In the genomic region with DNA sequence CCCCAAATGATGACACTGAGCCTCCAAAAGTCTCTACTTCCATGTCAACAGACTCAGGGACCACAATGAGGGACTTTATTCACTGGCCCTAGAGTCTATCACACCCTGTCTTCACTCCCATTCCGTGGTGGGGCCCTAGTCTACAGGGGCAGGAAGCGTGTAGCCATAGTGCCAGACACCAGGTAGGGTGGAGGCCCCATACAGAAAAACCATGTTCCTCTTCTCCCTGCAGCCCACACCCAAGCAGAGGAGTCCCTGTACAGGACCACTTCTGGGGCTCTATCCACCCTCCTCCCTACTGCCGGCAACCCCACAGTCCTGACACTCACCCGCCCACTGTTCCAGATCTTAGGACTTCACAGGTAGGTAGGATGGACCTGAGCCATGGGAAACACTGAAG, we compare ENCODE assay signal across 14 mouse cellular contexts. TPM values are rescaled to one million over a fixed set of nuclear protein-coding genes. Genes with fewer than 3 reads are reported as not detected.
A peak's percentile ranks its signal among the peaks of the same experiment; 100 is the strongest.
DNase-seq lines count a peak whose midpoint lies in the region; ATAC-seq lines count a peak whose summit lies in the region.
"Had no signal": no experiment of that assay in that cellular context is flagged by ENCODE, and none has a peak within 500 bp of the region (broad histone marks: within the 10 kb centered on the region; RNA-seq: fewer than 3 reads in every experiment).

No protein-coding gene starts in this region.

- no peak overlapping the region for H3K9ac ChIP-seq in lung, embryonic 16.5 days (ENCODE audit: low read length)
- no peak overlapping the region for H3K9ac ChIP-seq in limb, embryonic 12.5 days (replicated peaks)

- H3K27me3 ChIP-seq in heart, embryonic 10.5 days (ENCODE audit: insufficient read depth, poor library complexity, severe bottlenecking) = no peaks in the 10 kb centered on the region
- H3K27me3 ChIP-seq in lung, embryonic 16.5 days (ENCODE audit: control insufficient read depth, insufficient read depth, low read depth, low read length) = no peaks in the 10 kb centered on the region
- no peaks in the 10 kb centered on the region for H3K27me3 ChIP-seq in limb, embryonic 12.5 days
- H3K27me3 ChIP-seq: Patski had no signal

- no peak for DNase-seq in heart, embryonic 10.5 days (ENCODE audit: low spot score)
- no peak for DNase-seq in heart, postnatal 36 days
- no peak for DNase-seq in lung, postnatal 14 days
- DNase-seq in thymus, postnatal 14 days = peak; percentile 57
- no peak for DNase-seq in kidney, postnatal 36 days
- no peak for DNase-seq in ovary, adult 18-20 months (ENCODE audit: low spot score)
- DNase-seq: adrenal gland, postnatal 25 days; B cell, adult 2 months; cerebellum, adult 9-11 months; right cerebral cortex, postnatal 25 days had no signal

- H3K4me2 ChIP-seq in lung, embryonic 16.5 days (ENCODE audit: low read depth, low read length) = no peak overlapping the region
- H3K4me2 ChIP-seq in limb, embryonic 12.5 days = no peak overlapping the region
- H3K4me2 ChIP-seq: midbrain, embryonic 11.5 days had no signal

- WGBS in heart, embryonic 10.5 days = 81% methylated on average over 4 of the region's 4 CpGs
- 65% methylated on average over 4 of the region's 4 CpGs for WGBS in lung, embryonic 16.5 days
- 92% methylated on average over 4 of the region's 4 CpGs for WGBS in limb, embryonic 12.5 days

- peaks cover 41% of the 10 kb centered on the region for H3K36me3 ChIP-seq in heart, embryonic 10.5 days
- peaks cover 9% of the 10 kb centered on the region; the same call in 1 of the 2 replicates for H3K36me3 ChIP-seq in lung, embryonic 16.5 days (ENCODE audit: control insufficient read depth, insufficient read depth, low read length)
- peaks cover 48% of the 10 kb centered on the region for H3K36me3 ChIP-seq in limb, embryonic 12.5 days

- no peak overlapping the region for H3K4me3 ChIP-seq in heart, embryonic 10.5 days
- no peak overlapping the region for H3K4me3 ChIP-seq in lung, embryonic 16.5 days (ENCODE audit: low read length)
- no peak overlapping the region for H3K4me3 ChIP-seq in limb, embryonic 12.5 days (replicated peaks)

- no peaks in the 10 kb centered on the region for H3K9me3 ChIP-seq in heart, embryonic 10.5 days
- H3K9me3 ChIP-seq in lung, embryonic 16.5 days (ENCODE audit: control insufficient read depth, low read length) = no peaks in the 10 kb centered on the region
- H3K9me3 ChIP-seq in limb, embryonic 12.5 days = no peaks in the 10 kb centered on the region

- intact Hi-C loops in heart, postnatal 36 days (cut with DNase I) = no loop called here

- no peak for ATAC-seq in lung, embryonic 16.5 days (ENCODE audit: low read depth)
- ATAC-seq in limb, embryonic 12.5 days (ENCODE audit: insufficient number of reproducible peaks, insufficient read depth, low FRiP score, low TSS enrichment, low read depth) = no peak
- ATAC-seq: Patski had no signal

- peak overlapping the region; percentile 56 for H3K27ac ChIP-seq in heart, embryonic 10.5 days
- H3K27ac ChIP-seq in lung, embryonic 16.5 days (ENCODE audit: low read length) = peak overlapping the region; percentile 7; the same call in 1 of the 2 replicates
- H3K27ac ChIP-seq in limb, embryonic 12.5 days = 0 out of 2 replicates have a peak overlapping the region, but pooled peaks have one; percentile 20

- H3K4me1 ChIP-seq in heart, embryonic 10.5 days = peaks cover 60% of the 10 kb centered on the region
- H3K4me1 ChIP-seq in lung, embryonic 16.5 days (replicated peaks; ENCODE audit: control insufficient read depth, insufficient read depth, low read length) = peaks cover 43% of the 10 kb centered on the region
- H3K4me1 ChIP-seq in limb, embryonic 12.5 days (replicated peaks) = peaks cover 47% of the 10 kb centered on the region

RNA-seq across cellular contexts. Expression of gene Frmd8, which starts 2.5 kb away (rescaled TPM):
- polyA plus RNA-seq in heart, embryonic 10.5 days (2016; fragmentation: Nextera tagmentation; extraction: Ambion mirVana) = 40.6 and 46.3 TPM in 2 replicates
- 10 to 100 TPM; 11.4 to 11.7 TPM for total RNA-seq in heart, postnatal 36 days (2021)
- polyA plus RNA-seq in lung, embryonic 16.5 days (2015; fragmentation: Nextera tagmentation; extraction: Ambion mirVana) = 56.4 and 61.1 TPM in 2 replicates
- 37.2 and 41.4 TPM in 2 replicates for polyA plus RNA-seq in limb, embryonic 12.5 days (2016; fragmentation: Nextera tagmentation; extraction: Ambion mirVana)

RNA-seq across cellular contexts. Expression of gene Slc25a45, which starts 5.1 kb away (rescaled TPM):
- 2.1 and 2.5 TPM in 2 replicates for polyA plus RNA-seq in heart, embryonic 10.5 days (2016; fragmentation: Nextera tagmentation; extraction: Ambion mirVana)
- total RNA-seq in heart, postnatal 36 days (2021) = 1 to 10 TPM; 3.4 to 4.2 TPM
- 5.7 and 6.2 TPM in 2 replicates for polyA plus RNA-seq in lung, embryonic 16.5 days (2015; fragmentation: Nextera tagmentation; extraction: Ambion mirVana)
- polyA plus RNA-seq in limb, embryonic 12.5 days (2016; fragmentation: Nextera tagmentation; extraction: Ambion mirVana) = 1.2 and 2.1 TPM in 2 replicates

RNA-seq across cellular contexts. Expression of gene Tigd3, which starts 21.4 kb away (rescaled TPM):
- 2.4 and 2.9 TPM in 2 replicates for polyA plus RNA-seq in heart, embryonic 10.5 days (2016; fragmentation: Nextera tagmentation; extraction: Ambion mirVana)
- total RNA-seq in heart, postnatal 36 days (2021) = under 1 TPM; 0.57 to 0.64 TPM
- 2.5 and 3.2 TPM in 2 replicates for polyA plus RNA-seq in lung, embryonic 16.5 days (2015; fragmentation: Nextera tagmentation; extraction: Ambion mirVana)
- 5.5 and 6.6 TPM in 2 replicates for polyA plus RNA-seq in limb, embryonic 12.5 days (2016; fragmentation: Nextera tagmentation; extraction: Ambion mirVana)

RNA-seq across cellular contexts. Expression of gene Dpf2, which starts 40.3 kb away (rescaled TPM):
- 134 and 150 TPM in 2 replicates for polyA plus RNA-seq in heart, embryonic 10.5 days (2016; fragmentation: Nextera tagmentation; extraction: Ambion mirVana)
- 10 to 100 TPM; 75.8 to 96.2 TPM for total RNA-seq in heart, postnatal 36 days (2021)
- polyA plus RNA-seq in lung, embryonic 16.5 days (2015; fragmentation: Nextera tagmentation; extraction: Ambion mirVana) = 155 TPM in 2 replicates
- 192 and 199 TPM in 2 replicates for polyA plus RNA-seq in limb, embryonic 12.5 days (2016; fragmentation: Nextera tagmentation; extraction: Ambion mirVana)

RNA-seq across cellular contexts. Expression of gene Cdc42ep2, which starts 52.1 kb away (rescaled TPM):
- polyA plus RNA-seq in heart, embryonic 10.5 days (2016; fragmentation: Nextera tagmentation; extraction: Ambion mirVana) = 5.9 and 7.4 TPM in 2 replicates
- 1 to 10 TPM; 9.3 to 9.5 TPM for total RNA-seq in heart, postnatal 36 days (2021)
- polyA plus RNA-seq in lung, embryonic 16.5 days (2015; fragmentation: Nextera tagmentation; extraction: Ambion mirVana) = 15.6 and 17.1 TPM in 2 replicates
- polyA plus RNA-seq in limb, embryonic 12.5 days (2016; fragmentation: Nextera tagmentation; extraction: Ambion mirVana) = 2.7 and 3.0 TPM in 2 replicates
